Mouse (Mus musculus): Measurements from ENCODE around the gene Ranbp1.

- no peak for TF ChIP-seq GATA1 (IDR thresholded peaks at IDR 0.05; ENCODE audit: low read length)
- no peak for TF ChIP-seq TAL1 (IDR thresholded peaks at IDR 0.05; ENCODE audit: low read length)
Measured at GRCm38 (mm10) chr16:18248433-18249363, at the start of gene Ranbp1, which contains the start of gene Trmt2a.
